Mouse (Mus musculus) limb, embryonic 15.5 days (tissue): ENCODE data around the gene Klhdc1. TPM values are rescaled to one million over a fixed set of nuclear protein-coding genes. Genes with fewer than 3 reads are reported as not detected.

Experiments
- ATAC-seq: fragments of 200-750 bp; cut with Nextera tagmentation; 2 replicates; pipeline ENCODE4 v1.8.0; 2017; ENCODE audit warnings: low read depth, moderate TSS enrichment; ENCODE audit not compliant: insufficient number of reproducible peaks, low FRiP score, low TSS enrichment
- H3K27ac ChIP-seq: fragments of 300-500 bp; sonication (generic); 2 replicates; pipeline ENCODE4 v1.5.1; 2015; ENCODE audit warnings: moderate library complexity, mild to moderate bottlenecking, inconsistent platforms
- H3K27me3 ChIP-seq: fragments of 300-500 bp; sonication (generic); 2 replicates; pipeline ENCODE4 v1.6.1; 2015; ENCODE audit warnings: inconsistent platforms
- H3K36me3 ChIP-seq: fragments of 300-500 bp; sonication (generic); 2 replicates; pipeline ENCODE4 v1.6.1; 2015; ENCODE audit warnings: inconsistent platforms
- H3K4me1 ChIP-seq: fragments of 300-500 bp; sonication (generic); 2 replicates; pipeline ENCODE4 v1.6.1; 2015; ENCODE audit warnings: inconsistent platforms
- H3K4me2 ChIP-seq: fragments of 300-500 bp; sonication (generic); 2 replicates; pipeline ENCODE4 v1.6.1; 2015; ENCODE audit warnings: mild to moderate bottlenecking, inconsistent platforms
- H3K4me3 ChIP-seq: fragments of 300-500 bp; sonication (generic); 2 replicates; pipeline ENCODE4 v1.5.1; 2015; ENCODE audit warnings: mild to moderate bottlenecking, inconsistent platforms
- H3K9ac ChIP-seq: fragments of 300-500 bp; sonication (generic); 2 replicates; pipeline ENCODE4 v1.6.1; 2015; ENCODE audit warnings: inconsistent platforms
- H3K9me3 ChIP-seq: fragments of 300-500 bp; sonication (generic); 2 replicates; pipeline ENCODE4 v1.6.1; 2016; ENCODE audit warnings: inconsistent platforms
- WGBS: fragments of 180-500 bp; shearing (Covaris S2); methylation state at CpG from one replicate; pipeline ENCODE4 v1.1.7; 2015; 5-methylcytosine and 5-hydroxymethylcytosine counted together
- polyA plus RNA-seq: library from polyadenylated mRNA; unstranded; fragments of >200 nt; fragmentation: Nextera tagmentation; extraction: Ambion mirVana; gene quantifications from 2 replicates; pipeline ENCODE4 v1.2.1, GENCODE M21; 2015

The Klhdc1 gene
- polyA plus RNA-seq, 1 experiment from 2014 or later = 10.6 TPM

- whole genome bisulfite sequencing = 85% methylated on average over 7 of the region's 7 CpGs
- Histone ChIP-seq H3K4me2 (no peak overlapping the region), H3K27ac (no peak overlapping the region), H3K36me3 (no peaks in the 10 kb centered on the region), H3K9ac (no peak overlapping the region), H3K4me3 (no peak overlapping the region), H3K27me3 (no peaks in the 10 kb centered on the region), H3K4me1 (no peaks in the 10 kb centered on the region), H3K9me3 (no peaks in the 10 kb centered on the region)
- no peak for ATAC-seq
Measured at GRCm38 (mm10) chr12:69283146-69283545, 42.2 kb downstream of the Klhdc1 start.

- H3K9ac ChIP-seq = no peak overlapping the region
- no peaks in the 10 kb centered on the region for H3K36me3 ChIP-seq
- no peaks in the 10 kb centered on the region for H3K9me3 ChIP-seq
- no peak for ATAC-seq
- no peak overlapping the region for H3K4me3 ChIP-seq
- no peaks in the 10 kb centered on the region for H3K27me3 ChIP-seq
- no peaks in the 10 kb centered on the region for H3K4me1 ChIP-seq
- 91% methylated on average over 8 of the region's 8 CpGs for WGBS
- H3K27ac ChIP-seq = no peak overlapping the region
- no peak overlapping the region for H3K4me2 ChIP-seq
Measured at GRCm38 (mm10) chr12:69287535-69287934, 46.6 kb downstream of the Klhdc1 start.

DNA sequence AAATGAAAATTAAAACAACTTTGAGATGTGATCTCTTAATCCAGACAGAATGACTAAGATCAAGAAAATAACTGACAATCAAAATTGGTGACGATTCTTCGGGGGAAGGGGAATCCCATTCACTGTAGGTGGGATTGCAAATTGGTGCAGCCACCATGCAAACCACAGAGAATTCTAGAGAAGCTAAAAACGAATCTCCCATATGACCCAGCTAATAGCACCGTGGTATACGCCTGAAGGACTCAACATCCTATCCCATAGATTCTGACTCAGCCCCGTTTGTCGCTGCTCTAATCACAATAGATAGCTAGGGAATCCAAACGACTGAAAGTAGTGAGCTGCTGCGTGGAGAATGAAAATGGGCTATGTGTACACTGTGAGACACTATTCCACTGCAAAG, 47.7 kb downstream of the Klhdc1 start:
- 77% methylated on average over 9 of the region's 9 CpGs for WGBS
- no peak overlapping the region for H3K9ac ChIP-seq
- no peak overlapping the region for H3K4me2 ChIP-seq
- H3K36me3 ChIP-seq = no peaks in the 10 kb centered on the region
- no peaks in the 10 kb centered on the region for H3K4me1 ChIP-seq
- H3K4me3 ChIP-seq = no peak overlapping the region
- H3K27me3 ChIP-seq = no peaks in the 10 kb centered on the region
- H3K9me3 ChIP-seq = no peaks in the 10 kb centered on the region
- no peak overlapping the region for H3K27ac ChIP-seq
- no peak for ATAC-seq

GRCm38 (mm10) chr12:69292401-69292800, 51.4 kb downstream of the Klhdc1 start:
- WGBS = 84% methylated on average over 6 of the region's 6 CpGs
- no peak overlapping the region for H3K27ac ChIP-seq

DNA sequence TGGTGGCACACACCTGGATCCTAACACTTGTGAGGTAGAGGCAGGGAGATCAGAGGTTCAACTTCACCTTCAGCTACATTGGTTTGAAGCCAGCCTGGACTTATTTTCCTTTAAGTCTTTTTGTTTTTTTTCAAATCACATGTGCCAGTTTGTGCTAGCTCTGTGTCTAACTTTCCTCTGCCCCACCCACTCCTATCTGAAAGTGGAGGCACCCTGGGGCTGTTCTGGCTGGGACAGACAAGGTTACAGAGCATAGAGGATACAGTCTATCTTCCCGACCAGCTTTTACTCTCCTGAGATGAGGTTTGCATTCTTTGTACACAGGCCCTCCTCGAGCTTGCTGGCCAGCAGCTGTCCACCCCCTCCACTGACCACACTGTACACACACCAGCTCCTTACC, 52.8 kb downstream of the Klhdc1 start:
- H3K4me1 ChIP-seq = peaks cover 19% of the 10 kb centered on the region
- no peak overlapping the region for H3K27ac ChIP-seq
- H3K9me3 ChIP-seq = no peaks in the 10 kb centered on the region
- WGBS = 58% methylated on average over 2 of the region's 2 CpGs
- no peak overlapping the region for H3K9ac ChIP-seq
- H3K36me3 ChIP-seq = no peaks in the 10 kb centered on the region
- H3K4me3 ChIP-seq = no peak overlapping the region
- no peak for ATAC-seq
- no peaks in the 10 kb centered on the region for H3K27me3 ChIP-seq
- no peak overlapping the region for H3K4me2 ChIP-seq

More at GRCm38 (mm10) chr12:69292401-69292800, 51.4 kb downstream of the Klhdc1 start:
- H3K4me3 ChIP-seq = no peak overlapping the region
- H3K4me1 ChIP-seq = peaks cover 5% of the 10 kb centered on the region
- no peaks in the 10 kb centered on the region for H3K9me3 ChIP-seq
- ATAC-seq = no peak
- H3K9ac ChIP-seq = no peak overlapping the region
- no peaks in the 10 kb centered on the region for H3K36me3 ChIP-seq
- no peaks in the 10 kb centered on the region for H3K27me3 ChIP-seq
- no peak overlapping the region for H3K4me2 ChIP-seq

DNA sequence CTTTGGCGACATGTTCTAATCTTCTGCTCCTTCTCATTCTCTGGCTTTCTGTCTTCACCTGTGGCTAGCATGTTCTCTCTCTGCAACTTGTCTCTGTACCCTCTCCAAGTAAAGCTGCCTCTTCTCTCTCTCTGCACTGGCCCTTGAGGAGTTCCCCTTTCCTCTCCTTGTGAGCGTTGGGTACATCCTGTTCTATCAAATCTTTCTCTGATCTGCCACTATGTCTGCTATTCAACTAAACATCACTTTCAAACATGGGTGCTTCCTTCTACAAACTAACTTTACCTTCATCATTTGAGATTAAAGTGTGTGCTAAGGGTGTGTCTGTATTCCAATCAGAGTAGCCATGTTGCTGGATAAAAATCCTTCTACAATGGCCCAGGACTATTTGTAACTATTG, 54.0 kb downstream of the Klhdc1 start:
- no peak overlapping the region for H3K4me3 ChIP-seq
- no peak for ATAC-seq
- 92% methylated on average over 2 of the region's 2 CpGs for WGBS
- H3K36me3 ChIP-seq = 0 out of 2 replicates have a peak, but pooled peaks cover 2% of the 10 kb centered on the region
- H3K27ac ChIP-seq = no peak overlapping the region
- H3K9me3 ChIP-seq = no peaks in the 10 kb centered on the region
- peaks cover 27% of the 10 kb centered on the region for H3K4me1 ChIP-seq
- H3K27me3 ChIP-seq = no peaks in the 10 kb centered on the region
- H3K4me2 ChIP-seq = no peak overlapping the region
- H3K9ac ChIP-seq = no peak overlapping the region

GRCm38 (mm10) chr12:69295651-69296050, 54.7 kb downstream of the Klhdc1 start:
- peak overlapping the region; percentile 86 for H3K4me3 ChIP-seq
- H3K4me2 ChIP-seq = peak overlapping the region; percentile 67
- H3K9me3 ChIP-seq = no peaks in the 10 kb centered on the region
- peaks cover 27% of the 10 kb centered on the region for H3K4me1 ChIP-seq
- peak overlapping the region; percentile 95; the same call in 1 of the 2 replicates for H3K9ac ChIP-seq
- H3K36me3 ChIP-seq = 0 out of 2 replicates have a peak, but pooled peaks cover 7% of the 10 kb centered on the region
- ATAC-seq = no peak
- H3K27ac ChIP-seq = peak overlapping the region; percentile 94
- no peaks in the 10 kb centered on the region for H3K27me3 ChIP-seq
- WGBS = 80% methylated on average over 4 of the region's 4 CpGs

- ATAC-seq = peak; percentile 91
- H3K27me3 ChIP-seq = no peaks in the 10 kb centered on the region
- peaks cover 15% of the 10 kb centered on the region for H3K36me3 ChIP-seq
- peak within 1 kb of the TSS; percentile 67 for H3K4me2 ChIP-seq
- H3K4me1 ChIP-seq = peaks cover 27% of the 10 kb centered on the region
- peak within 1 kb of the TSS; percentile 86 for H3K4me3 ChIP-seq
- peak within 1 kb of the TSS; percentile 95 for H3K9ac ChIP-seq
- H3K9me3 ChIP-seq = no peaks in the 10 kb centered on the region
- WGBS = under 1% methylated on average over 96 of the region's 98 CpGs
- H3K27ac ChIP-seq = peak within 1 kb of the TSS; percentile 94
Measured at GRCm38 (mm10) chr12:69296511-69297410, 55.8 kb downstream of the Klhdc1 start, which contains the start of gene Klhdc2. Klhdc2 (plus strand) TSS chr12:69296681.

- Histone ChIP-seq H3K4me2 (peak overlapping the region; percentile 67), H3K27me3 (no peaks in the 10 kb centered on the region), H3K9ac (peak overlapping the region; percentile 95), H3K9me3 (no peaks in the 10 kb centered on the region), H3K36me3 (peaks cover 23% of the 10 kb centered on the region), H3K4me3 (peak overlapping the region; percentile 86), H3K4me1 (peaks cover 27% of the 10 kb centered on the region), H3K27ac (peak overlapping the region; percentile 94)
- ATAC-seq = no peak
- 19% methylated on average over 20 of the region's 20 CpGs for WGBS
Measured at GRCm38 (mm10) chr12:69297411-69298150, 56.6 kb downstream of the Klhdc1 start.

DNA sequence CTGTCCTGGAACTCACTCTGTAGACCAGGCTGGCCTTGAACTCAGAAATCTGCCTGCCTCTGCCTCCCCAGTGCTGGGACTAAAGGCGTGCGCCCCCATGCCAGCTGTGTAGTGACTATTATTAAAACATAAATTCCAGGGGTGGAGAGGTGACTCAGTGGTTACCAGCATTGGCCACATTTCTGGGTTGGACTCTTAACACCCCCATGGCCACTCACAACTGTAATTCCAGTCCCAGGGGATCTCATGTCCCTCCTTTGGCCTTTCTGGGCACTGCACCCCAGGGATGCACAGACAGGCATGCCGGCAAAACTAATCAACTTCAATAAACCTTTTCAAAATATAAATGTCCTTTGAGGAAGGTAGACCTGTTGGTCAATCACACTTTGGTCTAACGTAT, 57.3 kb downstream of the Klhdc1 start:
- Histone ChIP-seq H3K4me3 (0 out of 2 replicates have a peak overlapping the region, but pooled peaks have one; percentile 8), H3K27ac (no peak overlapping the region), H3K4me1 (peaks cover 27% of the 10 kb centered on the region), H3K4me2 (peak overlapping the region; percentile 67; the same call in 1 of the 2 replicates), H3K9ac (no peak overlapping the region), H3K27me3 (no peaks in the 10 kb centered on the region), H3K9me3 (no peaks in the 10 kb centered on the region), H3K36me3 (peaks cover 28% of the 10 kb centered on the region)
- ATAC-seq = no peak
- WGBS = 90% methylated on average over 4 of the region's 4 CpGs

GRCm38 (mm10) chr12:69299231-69299630, 58.3 kb downstream of the Klhdc1 start:
- 45% methylated on average over 12 of the region's 12 CpGs for WGBS
- peaks cover 35% of the 10 kb centered on the region for H3K36me3 ChIP-seq
- H3K4me3 ChIP-seq = no peak overlapping the region
- H3K4me2 ChIP-seq = no peak overlapping the region
- no peaks in the 10 kb centered on the region for H3K9me3 ChIP-seq
- ATAC-seq = no peak
- no peak overlapping the region for H3K9ac ChIP-seq
- no peak overlapping the region for H3K27ac ChIP-seq
- H3K27me3 ChIP-seq = no peaks in the 10 kb centered on the region
- peaks cover 27% of the 10 kb centered on the region for H3K4me1 ChIP-seq

DNA sequence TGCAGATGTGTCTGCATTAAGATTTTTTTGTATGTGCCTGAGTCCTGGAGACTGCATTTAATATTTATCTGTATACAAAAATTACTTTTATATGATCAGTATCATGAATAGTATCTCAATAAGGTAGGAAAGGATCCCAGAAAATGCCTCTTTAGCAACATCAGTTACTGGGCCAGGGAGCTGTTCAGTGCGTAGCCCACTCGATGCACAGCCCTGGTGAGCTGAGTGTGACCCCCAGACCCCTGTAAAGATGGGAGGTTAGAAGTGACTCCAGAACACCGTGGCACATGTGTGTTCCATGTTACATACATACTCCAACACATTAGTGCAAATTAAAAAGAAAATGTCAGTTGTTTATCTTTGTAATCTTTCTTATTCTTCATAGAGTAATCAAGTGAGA, 58.9 kb downstream of the Klhdc1 start:
- peaks cover 27% of the 10 kb centered on the region for H3K4me1 ChIP-seq
- no peak overlapping the region for H3K9ac ChIP-seq
- no peak overlapping the region for H3K4me2 ChIP-seq
- no peaks in the 10 kb centered on the region for H3K9me3 ChIP-seq
- H3K27ac ChIP-seq = no peak overlapping the region
- H3K36me3 ChIP-seq = peaks cover 39% of the 10 kb centered on the region
- no peak for ATAC-seq
- 81% methylated on average over 3 of the region's 3 CpGs for WGBS
- H3K27me3 ChIP-seq = no peaks in the 10 kb centered on the region
- no peak overlapping the region for H3K4me3 ChIP-seq
